21 mouse cellular contexts compared by ENCODE assay signal in the genomic region with DNA sequence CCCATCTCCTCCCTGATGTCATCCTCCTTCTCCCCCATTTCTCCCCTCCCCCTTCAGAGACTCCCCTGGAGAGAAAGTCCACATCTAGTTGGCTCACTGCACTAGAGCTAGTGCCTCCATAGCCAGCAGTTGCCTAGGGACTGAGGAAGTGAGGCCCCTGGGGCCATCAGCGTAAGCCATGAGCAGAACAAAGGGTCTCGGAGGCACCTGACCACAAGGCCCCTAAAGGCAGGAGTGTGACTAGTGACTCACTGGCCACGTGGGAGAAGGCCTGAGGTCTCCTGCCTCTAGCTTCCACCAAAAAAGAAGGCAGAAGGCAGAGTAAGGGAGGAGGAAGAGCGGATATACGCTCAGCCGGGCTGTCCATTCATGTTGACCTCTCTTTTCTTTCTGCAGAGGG. TPM values are rescaled to one million over a fixed set of nuclear protein-coding genes. Genes with fewer than 3 reads are reported as not detected.
A peak's percentile ranks its signal among the peaks of the same experiment; 100 is the strongest.
DNase-seq lines count a peak whose midpoint lies in the region; ATAC-seq and TF ChIP-seq lines count a peak whose summit lies in the region.
"Had no signal": no experiment of that assay in that cellular context is flagged by ENCODE, and none has a peak within 500 bp of the region (broad histone marks: within the 10 kb centered on the region; RNA-seq: fewer than 3 reads in every experiment).

No protein-coding gene starts in this region.

- no peaks in the 10 kb centered on the region for H3K9me3 ChIP-seq in hindbrain, postnatal 0 days (ENCODE audit: low read length)
- no peaks in the 10 kb centered on the region for H3K9me3 ChIP-seq in hindbrain, embryonic 12.5 days (replicated peaks)
- no peaks in the 10 kb centered on the region for H3K9me3 ChIP-seq in intestine, embryonic 15.5 days
- H3K9me3 ChIP-seq: forebrain, embryonic 13.5 days; heart, embryonic 10.5 days; hindbrain, embryonic 15.5 days; liver, embryonic 15.5 days had no signal

- H3K4me3 ChIP-seq in hindbrain, postnatal 0 days (ENCODE audit: low read length), result no peak overlapping the region
- no peak overlapping the region for H3K4me3 ChIP-seq in hindbrain, embryonic 12.5 days
- H3K4me3 ChIP-seq in C2C12 (ENCODE audit: insufficient read depth, poor library complexity, severe bottlenecking), result no peak overlapping the region
- no peak overlapping the region for H3K4me3 ChIP-seq in intestine, embryonic 15.5 days (replicated peaks)
- H3K4me3 ChIP-seq: forebrain, embryonic 13.5 days; heart, embryonic 10.5 days; hindbrain, embryonic 15.5 days; limb, embryonic 12.5 days; liver, embryonic 15.5 days had no signal

- no peaks in the 10 kb centered on the region for H3K27me3 ChIP-seq in hindbrain, postnatal 0 days (ENCODE audit: insufficient read depth, low read length)
- H3K27me3 ChIP-seq in hindbrain, embryonic 12.5 days, result no peaks in the 10 kb centered on the region
- H3K27me3 ChIP-seq in C2C12 (ENCODE audit: control insufficient read depth, insufficient read depth, insufficient read length), result no peaks in the 10 kb centered on the region
- H3K27me3 ChIP-seq in intestine, embryonic 15.5 days (replicated peaks), result no peaks in the 10 kb centered on the region
- H3K27me3 ChIP-seq: hindbrain, embryonic 15.5 days; limb, embryonic 12.5 days had no signal

- no peaks in the 10 kb centered on the region for H3K36me3 ChIP-seq in hindbrain, postnatal 0 days (ENCODE audit: insufficient read depth, low read length)
- no peaks in the 10 kb centered on the region for H3K36me3 ChIP-seq in hindbrain, embryonic 12.5 days
- H3K36me3 ChIP-seq in C2C12 (ENCODE audit: control insufficient read depth, insufficient read depth), result no peaks in the 10 kb centered on the region
- no peaks in the 10 kb centered on the region for H3K36me3 ChIP-seq in intestine, embryonic 15.5 days
- H3K36me3 ChIP-seq: heart, embryonic 10.5 days; hindbrain, embryonic 15.5 days; limb, embryonic 12.5 days; liver, embryonic 15.5 days had no signal

- H3K4me1 ChIP-seq in hindbrain, postnatal 0 days (ENCODE audit: insufficient read depth, low read length), result peaks cover 22% of the 10 kb centered on the region
- peaks cover 50% of the 10 kb centered on the region for H3K4me1 ChIP-seq in hindbrain, embryonic 12.5 days
- H3K4me1 ChIP-seq in intestine, embryonic 15.5 days (replicated peaks), result peaks cover 28% of the 10 kb centered on the region; the same call in 1 of the 2 replicates

- DNase-seq in hindbrain, postnatal 0 days (ENCODE audit: low spot score), result no peak
- peak; percentile 58 for DNase-seq in 3134 (ENCODE audit: extremely low read depth, insufficient read length, low spot score)
- DNase-seq: adrenal gland, postnatal 25 days; cerebellum, adult 11-12 months; cerebellum, postnatal 36 days; gastrocnemius, postnatal 36 days; kidney, adult 2 months; kidney, postnatal 10 days; layer of hippocampus, adult 9-11 months; right cerebral cortex, postnatal 4 days had no signal

- H3K27ac ChIP-seq in hindbrain, postnatal 0 days, result no peak overlapping the region
- H3K27ac ChIP-seq in hindbrain, embryonic 12.5 days, result no peak overlapping the region
- no peak overlapping the region for H3K27ac ChIP-seq in intestine, embryonic 15.5 days
- H3K27ac ChIP-seq: forebrain, embryonic 13.5 days; heart, embryonic 10.5 days; hindbrain, embryonic 15.5 days; limb, embryonic 12.5 days had no signal

- H3ac ChIP-seq in C2C12 (ENCODE audit: control insufficient read depth, insufficient read length, low read depth), result no peak overlapping the region

- H3K79me3 ChIP-seq in C2C12 (ENCODE audit: low read depth), result no peaks in the 10 kb centered on the region

- no peak overlapping the region for H3K4me2 ChIP-seq in hindbrain, postnatal 0 days (ENCODE audit: low read depth, low read length)
- H3K4me2 ChIP-seq in hindbrain, embryonic 12.5 days (replicated peaks), result no peak overlapping the region
- H3K4me2 ChIP-seq in intestine, embryonic 15.5 days (replicated peaks), result no peak overlapping the region
- H3K4me2 ChIP-seq: forebrain, embryonic 13.5 days; hindbrain, embryonic 15.5 days; limb, embryonic 12.5 days; liver, embryonic 15.5 days had no signal

- 78% methylated on average over 6 of the region's 6 CpGs for WGBS in hindbrain, postnatal 0 days
- 68% methylated on average over 6 of the region's 6 CpGs for WGBS in hindbrain, embryonic 12.5 days
- 89% methylated on average over 6 of the region's 6 CpGs for WGBS in intestine, embryonic 15.5 days

- no peak for TF ChIP-seq CTCF in hindbrain, postnatal 0 days (IDR thresholded peaks at IDR 0.05; ENCODE audit: low read depth)
- TF ChIP-seq CTCF in C2C12 (IDR thresholded peaks at IDR 0.05; ENCODE audit: control insufficient read depth, insufficient read depth, insufficient read length), result no peak

- no peak overlapping the region for H3K9ac ChIP-seq in hindbrain, postnatal 0 days (replicated peaks; ENCODE audit: low read length)
- no peak overlapping the region for H3K9ac ChIP-seq in hindbrain, embryonic 12.5 days
- H3K9ac ChIP-seq in intestine, embryonic 15.5 days, result no peak overlapping the region
- H3K9ac ChIP-seq: forebrain, embryonic 13.5 days; hindbrain, embryonic 15.5 days; limb, embryonic 12.5 days; liver, embryonic 15.5 days had no signal

- H3K79me2 ChIP-seq in C2C12 (ENCODE audit: control insufficient read depth, insufficient read depth), result no peaks in the 10 kb centered on the region

- peak; percentile 19; the same call in 1 of the 2 replicates for ATAC-seq in hindbrain, postnatal 0 days
- no peak for ATAC-seq in hindbrain, embryonic 12.5 days (ENCODE audit: low FRiP score)
- ATAC-seq in granulocyte monocyte progenitor cell, adult 5-6 weeks (replicated peaks; ENCODE audit: poor library complexity, severe bottlenecking), result peak; percentile 31
- no peak for ATAC-seq in intestine, embryonic 15.5 days
- ATAC-seq in erythroid progenitor cell, adult 5-6 weeks (replicated peaks; ENCODE audit: low FRiP score, poor library complexity, severe bottlenecking), result no peak
- ATAC-seq: CD4-positive, CD25-positive, alpha-beta regulatory T cell, adult 4 months; forebrain, embryonic 13.5 days had no signal

TF ChIP-seq in C2C12, 6 proteins besides CTCF, POLR2A, EP300 and RAD21:
- TF ChIP-seq MAX (IDR thresholded peaks at IDR 0.05), result peak; percentile 51
- TF ChIP-seq CEBPB (IDR thresholded peaks at IDR 0.05; ENCODE audit: low read depth), result no peak
- TF ChIP-seq USF1 (IDR thresholded peaks at IDR 0.05; ENCODE audit: low read depth), result peak; percentile 68

RNA-seq across cellular contexts. Expression of a gene that starts 25.5 kb away (rescaled TPM):
- total RNA-seq in hindbrain, postnatal 0 days (2014; rRNA removed), result 51.4 and 60.5 TPM in 2 replicates
- polyA plus RNA-seq in hindbrain, postnatal 0 days (2015; fragmentation: Nextera tagmentation; extraction: Ambion mirVana), result 5.2 and 5.7 TPM in 2 replicates
- 16.5 and 17.7 TPM in 2 replicates for polyA plus RNA-seq in hindbrain, embryonic 12.5 days (2016; fragmentation: Nextera tagmentation; extraction: Ambion mirVana)
- 24.4 TPM for polyA plus RNA-seq in C2C12 (2012; fragmentation: generic; extraction: Trizol)
- 0.32 and 2.9 TPM in 2 replicates for total RNA-seq in granulocyte monocyte progenitor cell, adult 5-6 weeks (2014; fragmentation: Nextera tagmentation)
- total RNA-seq in granulocyte monocyte progenitor cell, adult 5-6 weeks (2017), result 3.2 and 4.4 TPM in 2 replicates
- polyA plus RNA-seq in intestine, embryonic 15.5 days (2015; fragmentation: Nextera tagmentation; extraction: Ambion mirVana), result 3.8 and 4.8 TPM in 2 replicates
- total RNA-seq in erythroid progenitor cell, adult 5-6 weeks (2015; ENCODE audit: low replicate concordance), result 13.7 and 15.9 TPM in 2 replicates
- total RNA-seq in erythroid progenitor cell, adult 5-6 weeks (2017; ENCODE audit: low replicate concordance), result 11.3 and 13.9 TPM in 2 replicates

Comparison
In these comparisons a context has a peak if more than half of its experiments do, and no peak if none do; other contexts are left out.
1. ATAC-seq: peak in hindbrain, postnatal 0 days (single experiment) and granulocyte monocyte progenitor cell, adult 5-6 weeks (single experiment); none in hindbrain, embryonic 12.5 days (single experiment), intestine, embryonic 15.5 days (single experiment) and erythroid progenitor cell, adult 5-6 weeks (single experiment).